Mouse (Mus musculus): ENCODE measurements around the gene Rasa2. TPM values are rescaled to one million over a fixed set of nuclear protein-coding genes. Genes with fewer than 3 reads are reported as not detected.

The Rasa2 gene
- total and polyA plus RNA-seq, 3 experiments, result 9.5 to 11.3 TPM; not detected in 1

DNA sequence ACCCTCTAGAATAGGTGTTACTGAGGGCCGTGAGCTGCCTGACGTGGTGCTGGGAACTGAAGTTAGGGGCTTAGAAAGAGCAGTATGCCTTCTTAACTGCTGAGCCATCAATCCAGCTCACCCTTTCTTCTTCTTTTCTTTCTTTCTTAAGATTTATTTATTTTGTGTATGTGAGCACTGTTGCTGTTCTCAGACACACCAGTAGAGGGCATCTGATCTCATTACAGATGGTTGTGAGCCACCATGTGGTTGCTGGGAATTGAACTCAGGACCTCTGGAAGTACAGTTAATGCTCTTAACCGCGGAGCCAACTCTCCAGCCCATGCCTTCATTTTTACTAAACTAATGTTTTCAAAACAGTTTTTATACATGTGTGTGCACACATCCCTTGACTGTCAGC lies 67.9 kb downstream of the Rasa2 start:
- Histone ChIP-seq H3K27me3 (ENCODE audit: control insufficient read depth in 1 of 2, insufficient read depth in 2 of 2, low read length in 2 of 2) (no peaks in the 10 kb centered on the region), H3K36me3 (ENCODE audit: control insufficient read depth in 1 of 2, insufficient read depth in 2 of 2, low read length in 2 of 2) (peaks cover 3 to 22% of the 10 kb centered on the region in 2 experiments; a peak in 3 of 4 replicates), H3K9me3 (replicated peaks; ENCODE audit: insufficient read depth, low read length) (no peaks in the 10 kb centered on the region), H3K79me2 (ENCODE audit: control insufficient read depth, insufficient read depth, low read length, poor library complexity) (no peaks in the 10 kb centered on the region), H3K4me3 (ENCODE audit: control insufficient read depth in 1 of 2, insufficient read depth in 1 of 2, low read depth in 2 of 2, low read length in 2 of 2) (no peak overlapping the region), H3K4me1 (ENCODE audit: control insufficient read depth in 1 of 2, insufficient read depth in 2 of 2, low read length in 2 of 2) (no peaks in the 10 kb centered on the region), H3K9ac (ENCODE audit: control insufficient read depth, low read depth, low read length, poor library complexity, severe bottlenecking) (no peak overlapping the region), H3K27ac (ENCODE audit: control insufficient read depth, low read depth, low read length) (no peak overlapping the region)
- DNase-seq (ENCODE audit: low read depth, low spot score), result no peak
- TF ChIP-seq CHD1 (IDR thresholded peaks at IDR 0.05; ENCODE audit: low read depth, low read length) (no peak), RCOR1 (IDR thresholded peaks at IDR 0.05; ENCODE audit: low read depth, low read length) (no peak), CTCF (IDR thresholded peaks at IDR 0.05 in 2 of 3, conservative IDR thresholded peaks at IDR 0.05 in 1 of 3; ENCODE audit: control insufficient read depth in 1 of 3, insufficient read depth in 1 of 3, low read depth in 2 of 3, low read length in 3 of 3, poor library complexity in 1 of 3, severe bottlenecking in 1 of 3) (peak in 2 of 3 experiments; percentile 30 to 39; a peak in 4 of 6 replicates), TBP (IDR thresholded peaks at IDR 0.05; ENCODE audit: low read depth, low read length) (no peak)

DNA sequence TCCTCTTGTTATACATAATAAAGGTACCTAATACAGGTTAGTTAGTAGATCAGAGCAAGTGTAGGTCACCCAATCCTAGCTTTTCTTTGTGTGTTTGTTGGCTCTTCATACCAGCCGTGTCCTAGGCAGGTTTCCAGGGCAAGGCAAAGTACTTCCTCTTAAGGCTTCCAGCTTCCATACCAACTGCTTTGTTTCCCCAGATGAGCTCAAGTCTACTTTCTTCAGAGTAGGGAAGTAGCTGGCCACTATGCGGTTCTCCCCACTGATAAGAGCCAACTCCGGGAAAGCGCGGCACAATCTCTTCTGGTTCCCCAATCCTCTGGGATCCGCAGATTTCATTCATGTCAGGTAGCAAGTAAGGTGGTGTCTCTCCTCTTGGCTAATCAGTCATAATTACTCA lies 72.3 kb downstream of the Rasa2 start:
- DNase-seq (ENCODE audit: low read depth, low spot score), result peak; percentile 41
- Histone ChIP-seq H3K36me3 (ENCODE audit: control insufficient read depth in 1 of 2, insufficient read depth in 2 of 2, low read length in 2 of 2) (peaks cover 3 to 9% of the 10 kb centered on the region in 2 experiments; a peak in 3 of 4 replicates), H3K27me3 (ENCODE audit: control insufficient read depth in 1 of 2, insufficient read depth in 2 of 2, low read length in 2 of 2) (no peaks in the 10 kb centered on the region), H3K79me2 (ENCODE audit: control insufficient read depth, insufficient read depth, low read length, poor library complexity) (no peaks in the 10 kb centered on the region), H3K4me3 (ENCODE audit: control insufficient read depth in 1 of 2, insufficient read depth in 1 of 2, low read depth in 2 of 2, low read length in 2 of 2) (no peak overlapping the region), H3K9me3 (replicated peaks; ENCODE audit: insufficient read depth, low read length) (no peaks in the 10 kb centered on the region), H3K9ac (ENCODE audit: control insufficient read depth, low read depth, low read length, poor library complexity, severe bottlenecking) (no peak overlapping the region), H3K4me1 (ENCODE audit: control insufficient read depth in 1 of 2, insufficient read depth in 2 of 2, low read length in 2 of 2) (no peaks in the 10 kb centered on the region), H3K27ac (ENCODE audit: control insufficient read depth, low read depth, low read length) (no peak overlapping the region)
- TF ChIP-seq POLR2AphosphoS5 (IDR thresholded peaks at IDR 0.05; ENCODE audit: borderline replicate concordance, low read depth, low read length) (no peak), POLR2AphosphoS2 (IDR thresholded peaks at IDR 0.05; ENCODE audit: low read length) (no peak), GATA1 (IDR thresholded peaks at IDR 0.05; ENCODE audit: low read depth, low read length) (no peak)

DNA sequence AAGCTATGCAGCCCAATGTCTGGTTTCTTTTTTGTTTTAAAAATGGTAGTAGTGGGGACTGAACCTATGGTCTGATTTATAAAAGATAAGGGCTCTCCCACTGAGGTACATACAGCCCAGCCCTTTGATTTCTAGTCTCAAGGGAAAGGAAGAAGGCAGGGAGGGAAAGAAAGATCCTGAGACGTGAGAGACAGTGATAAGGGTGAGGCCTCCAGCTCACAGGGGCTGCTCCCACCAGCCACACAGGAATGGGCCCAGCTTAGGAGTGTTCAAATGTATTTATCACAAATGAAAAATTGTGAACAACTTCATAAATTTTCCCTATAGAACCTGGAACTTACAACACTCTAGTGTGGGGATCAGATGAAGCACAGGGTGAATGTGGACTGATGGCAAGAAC lies 72.8 kb downstream of the Rasa2 start:
- Histone ChIP-seq H3K27ac (ENCODE audit: control insufficient read depth, low read depth, low read length) (no peak overlapping the region), H3K27me3 (ENCODE audit: control insufficient read depth in 1 of 2, insufficient read depth in 2 of 2, low read length in 2 of 2) (no peaks in the 10 kb centered on the region), H3K4me1 (ENCODE audit: control insufficient read depth in 1 of 2, insufficient read depth in 2 of 2, low read length in 2 of 2) (no peaks in the 10 kb centered on the region), H3K4me3 (ENCODE audit: control insufficient read depth in 1 of 2, insufficient read depth in 1 of 2, low read depth in 2 of 2, low read length in 2 of 2) (no peak overlapping the region), H3K9me3 (replicated peaks; ENCODE audit: insufficient read depth, low read length) (no peaks in the 10 kb centered on the region), H3K79me2 (ENCODE audit: control insufficient read depth, insufficient read depth, low read length, poor library complexity) (no peaks in the 10 kb centered on the region), H3K9ac (ENCODE audit: control insufficient read depth, low read depth, low read length, poor library complexity, severe bottlenecking) (no peak overlapping the region), H3K36me3 (ENCODE audit: control insufficient read depth in 1 of 2, insufficient read depth in 2 of 2, low read length in 2 of 2) (peaks cover 3 to 8% of the 10 kb centered on the region in 2 experiments; a peak in 3 of 4 replicates)
- DNase-seq (ENCODE audit: low read depth, low spot score), result no peak
- no peak for TF ChIP-seq RAD21 (IDR thresholded peaks at IDR 0.05; ENCODE audit: low read depth, low read length)
- TF ChIP-seq CHD1 (IDR thresholded peaks at IDR 0.05; ENCODE audit: low read depth, low read length), result no peak
- no peak for TF ChIP-seq MAX (IDR thresholded peaks at IDR 0.05; ENCODE audit: low read length)
- no peak for TF ChIP-seq GABPA (IDR thresholded peaks at IDR 0.05; ENCODE audit: low read depth, low read length)
- no peak for TF ChIP-seq MEF2A (IDR thresholded peaks at IDR 0.05; ENCODE audit: extremely low read depth, insufficient replicate concordance, low read depth, low read length, poor library complexity, severe bottlenecking)
- no peak for TF ChIP-seq E2F4 (IDR thresholded peaks at IDR 0.05; ENCODE audit: borderline replicate concordance, low read depth, low read length)
- no peak for TF ChIP-seq CHD2 (IDR thresholded peaks at IDR 0.05; ENCODE audit: low read length)
- TF ChIP-seq ZNF384 (IDR thresholded peaks at IDR 0.05; ENCODE audit: low read depth, low read length), result no peak
- TF ChIP-seq BHLHE40 (IDR thresholded peaks at IDR 0.05; ENCODE audit: borderline replicate concordance, low read depth, low read length), result no peak
- no peak for TF ChIP-seq USF2 (IDR thresholded peaks at IDR 0.05; ENCODE audit: borderline replicate concordance in 1 of 2, insufficient read depth in 1 of 2, low read depth in 1 of 2, low read length in 2 of 2)
- no peak for TF ChIP-seq TAL1 (IDR thresholded peaks at IDR 0.05; ENCODE audit: low read length)
- no peak for TF ChIP-seq ZKSCAN1 (IDR thresholded peaks at IDR 0.05; ENCODE audit: low read depth, low read length)
- TF ChIP-seq POLR2A (IDR thresholded peaks at IDR 0.05; ENCODE audit: control insufficient read depth in 1 of 2, insufficient read depth in 1 of 2, low read depth in 1 of 2, low read length in 2 of 2, poor library complexity in 1 of 2), result no peak
- TF ChIP-seq MAZ (IDR thresholded peaks at IDR 0.05; ENCODE audit: low read depth, low read length), result no peak

All from MEL (cell line).